Comparison of ENCODE assay signal across 8 mouse cellular contexts in the genomic region with DNA sequence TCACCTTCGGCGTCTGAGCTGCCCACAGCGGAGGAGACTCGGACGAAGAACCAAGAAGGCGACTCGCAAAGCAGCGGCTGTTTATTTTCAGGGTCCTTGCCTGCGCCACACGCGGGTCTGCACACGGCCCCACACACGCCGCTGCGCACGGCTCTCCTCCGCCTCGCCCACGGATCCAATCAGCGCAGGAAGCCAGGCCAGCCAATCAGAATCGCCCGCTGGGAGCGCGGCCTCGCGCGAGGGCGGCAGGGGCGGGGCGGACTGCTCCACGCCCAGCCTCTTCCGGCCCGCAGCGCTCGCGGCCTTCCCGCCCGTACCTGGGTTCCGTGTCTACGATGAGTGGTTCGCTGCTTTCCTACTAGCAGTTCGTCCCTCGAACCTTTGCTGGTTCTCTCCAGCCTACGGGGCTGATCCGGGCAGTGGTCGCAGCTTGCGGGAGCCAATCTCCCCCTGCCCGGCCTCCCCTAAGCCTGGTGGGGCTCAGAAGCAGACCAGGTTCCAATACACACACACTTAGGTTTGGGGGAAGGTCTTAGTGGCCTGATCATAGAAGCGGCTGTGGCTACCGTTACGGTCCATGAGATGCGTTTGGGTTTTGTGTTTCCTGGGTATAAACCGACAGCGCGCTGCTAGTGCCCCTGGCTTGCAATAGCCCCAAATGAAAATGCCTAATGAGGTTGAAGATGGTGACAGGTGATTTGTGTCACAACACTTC. TPM values are rescaled to one million over a fixed set of nuclear protein-coding genes. Genes with fewer than 3 reads are reported as not detected.
DNase-seq lines count a peak whose midpoint lies in the region; ATAC-seq lines count a peak whose summit lies in the region.

Cnbp (minus strand) TSS at position 207 of the 715 bp plus-strand sequence.

- H3K27ac ChIP-seq in brown adipose tissue, adult 24 weeks (replicated peaks; ENCODE audit: low read depth, low read length): peak within 1 kb of the TSS; percentile 97
- peak within 1 kb of the TSS; percentile 87 to 91 for H3K27ac ChIP-seq in heart, embryonic 14.5 days (replicated peaks in 1 of 2; ENCODE audit: control insufficient read depth in 1 of 2, insufficient read depth in 1 of 2, low read depth in 2 of 2, low read length in 2 of 2)
- peak within 1 kb of the TSS; percentile 95 for H3K27ac ChIP-seq in liver, embryonic 13.5 days
- H3K27ac ChIP-seq in stomach, embryonic 16.5 days (ENCODE audit: low read length): peak within 1 kb of the TSS; percentile 96

- H3K4me2 ChIP-seq in heart, embryonic 14.5 days (ENCODE audit: low read length): peak within 1 kb of the TSS; percentile 91
- H3K4me2 ChIP-seq in liver, embryonic 13.5 days: peak within 1 kb of the TSS; percentile 92
- H3K4me2 ChIP-seq in stomach, embryonic 16.5 days (ENCODE audit: low read depth, low read length): peak within 1 kb of the TSS; percentile 95

- DNase-seq in CD4-positive, CD25-positive, alpha-beta regulatory T cell, adult 2 months (ENCODE audit: low read depth, low spot score): peak; percentile 100
- peak; percentile 89 for DNase-seq in fibroblast of lung, adult 2 months (ENCODE audit: low read depth)
- DNase-seq in kidney, postnatal 14 days: peak; percentile 98
- peak; percentile 96 for DNase-seq in liver, embryonic 13.5 days
- DNase-seq in neural tube, embryonic 10.5 days (ENCODE audit: extremely low spot score, low spot score): peak; percentile 97

- peak within 1 kb of the TSS; percentile 92 for H3K4me3 ChIP-seq in brown adipose tissue, adult 24 weeks (ENCODE audit: insufficient read depth, low read depth, low read length)
- H3K4me3 ChIP-seq in heart, embryonic 14.5 days (ENCODE audit: control insufficient read depth in 1 of 2, insufficient read depth in 1 of 2, low read depth in 1 of 2, low read length in 2 of 2): peak within 1 kb of the TSS; percentile 70 to 96
- H3K4me3 ChIP-seq in liver, embryonic 13.5 days (replicated peaks): peak within 1 kb of the TSS; percentile 98
- peak within 1 kb of the TSS; percentile 96 for H3K4me3 ChIP-seq in stomach, embryonic 16.5 days (replicated peaks; ENCODE audit: low read length)

- H3K4me1 ChIP-seq in brown adipose tissue, adult 24 weeks (ENCODE audit: control insufficient read depth, insufficient read depth, insufficient read length, low read length): peaks cover 4% of the 10 kb centered on the region; the same call in 1 of the 2 replicates
- H3K4me1 ChIP-seq in heart, embryonic 14.5 days (ENCODE audit: control insufficient read depth in 2 of 2, insufficient read depth in 2 of 2, low read length in 2 of 2): peaks cover 0 to 26% of the 10 kb centered on the region in 2 experiments; a peak in 3 of 4 replicates
- peaks cover 58% of the 10 kb centered on the region for H3K4me1 ChIP-seq in liver, embryonic 13.5 days (replicated peaks)
- H3K4me1 ChIP-seq in stomach, embryonic 16.5 days (ENCODE audit: control insufficient read depth, insufficient read depth, low read length): peaks cover 16% of the 10 kb centered on the region

- no peaks in the 10 kb centered on the region for H3K27me3 ChIP-seq in heart, embryonic 14.5 days (ENCODE audit: control insufficient read depth, insufficient read depth, low read length)
- H3K27me3 ChIP-seq in liver, embryonic 13.5 days: no peaks in the 10 kb centered on the region
- no peaks in the 10 kb centered on the region for H3K27me3 ChIP-seq in stomach, embryonic 16.5 days (ENCODE audit: control insufficient read depth, insufficient read depth, low read length)

- peak within 1 kb of the TSS; percentile 99 for H3K9ac ChIP-seq in heart, embryonic 14.5 days (ENCODE audit: low read length)
- peak within 1 kb of the TSS; percentile 100 for H3K9ac ChIP-seq in liver, embryonic 13.5 days
- H3K9ac ChIP-seq in stomach, embryonic 16.5 days (ENCODE audit: low read length): peak within 1 kb of the TSS; percentile 97

- WGBS in heart, embryonic 14.5 days: under 1% methylated on average over 55 of the region's 55 CpGs
- WGBS in liver, embryonic 13.5 days (ENCODE audit: insufficient replicate concordance): under 1% methylated on average over 55 of the region's 55 CpGs
- WGBS in stomach, embryonic 16.5 days: under 1% methylated on average over 55 of the region's 55 CpGs

- H3K36me3 ChIP-seq in heart, embryonic 14.5 days (ENCODE audit: control insufficient read depth, insufficient read depth, low read length): peaks cover 16% of the 10 kb centered on the region; the same call in 1 of the 2 replicates
- H3K36me3 ChIP-seq in liver, embryonic 13.5 days: peaks cover 28% of the 10 kb centered on the region
- no peaks in the 10 kb centered on the region for H3K36me3 ChIP-seq in stomach, embryonic 16.5 days (ENCODE audit: control insufficient read depth, insufficient read depth, low read length)

- ATAC-seq in heart, embryonic 14.5 days (ENCODE audit: insufficient number of reproducible peaks, insufficient read depth, low FRiP score, low read depth): peak; percentile 96
- ATAC-seq in liver, embryonic 13.5 days (ENCODE audit: low read depth): peak; percentile 93
- ATAC-seq in stomach, embryonic 16.5 days (ENCODE audit: insufficient read depth, low FRiP score): peak; percentile 99

- no peaks in the 10 kb centered on the region for H3K9me3 ChIP-seq in heart, embryonic 14.5 days (ENCODE audit: control insufficient read depth, low read length)
- no peaks in the 10 kb centered on the region for H3K9me3 ChIP-seq in liver, embryonic 13.5 days (replicated peaks)
- H3K9me3 ChIP-seq in stomach, embryonic 16.5 days (replicated peaks; ENCODE audit: control insufficient read depth, low read length): no peaks in the 10 kb centered on the region

RNA-seq across cellular contexts. Expression of gene Cnbp, which starts in this region (rescaled TPM):
- 367 and 450 TPM in 2 replicates for polyA plus RNA-seq in brown adipose tissue, adult 24 weeks (2012; ENCODE audit: insufficient read depth, insufficient read length, missing spikeins)
- 742 and 747 TPM in 2 replicates for polyA plus RNA-seq in heart, embryonic 14.5 days (2014; fragmentation: Nextera tagmentation; extraction: Ambion mirVana)
- 786 and 880 TPM in 2 replicates for polyA plus RNA-seq in liver, embryonic 13.5 days (2015; fragmentation: Nextera tagmentation; extraction: Ambion mirVana)
- 937 and 1,037 TPM in 2 replicates for polyA plus RNA-seq in stomach, embryonic 16.5 days (2015; fragmentation: Nextera tagmentation; extraction: Ambion mirVana)

Comparison
In these comparisons a context has a peak if more than half of its experiments do, and no peak if none do; other contexts are left out.
1. Peak in every context shown above with its lines: DNase-seq, ATAC-seq, H3K4me3 ChIP-seq and H3K27ac ChIP-seq.